Mouse (Mus musculus) ES-E14 (cell line): ENCODE results near the gene Prrt1.

ENCODE experiments used
- CHD2 ChIP-seq: IDR thresholded peaks from 2 replicates; pipeline ENCODE4 v1.6.1; 2014; ENCODE audit warnings: mild to moderate bottlenecking, low read depth, low read length, inconsistent platforms
- ZC3H11A ChIP-seq: IDR thresholded peaks from 2 replicates; pipeline ENCODE4 v1.6.1; 2012; ENCODE audit warnings: low read depth, mild to moderate bottlenecking, inconsistent platforms, low read length, borderline replicate concordance
- ZNF384 ChIP-seq: IDR thresholded peaks from 2 replicates; pipeline ENCODE4 v1.6.1; 2012; ENCODE audit warnings: low read depth, low read length, inconsistent platforms

GRCm38 (mm10) chr17:34635671-34636070 is 6.3 kb downstream of the Prrt1 start:
- TF ChIP-seq ZNF384 (no peak), CHD2 (no peak), ZC3H11A (no peak)
